Mouse (Mus musculus): ENCODE results near the gene Exosc5. TPM values are rescaled to one million over a fixed set of nuclear protein-coding genes. Genes with fewer than 3 reads are reported as not detected.

Gene Exosc5
- polyA plus RNA-seq, 1 experiment from 2014 or later = 39.7 TPM

- DNase-seq (ENCODE audit: low spot score) = no peak
- Histone ChIP-seq H3K4me1 (replicated peaks; ENCODE audit: control insufficient read depth, insufficient read depth, low read length) (peaks cover 17% of the 10 kb centered on the region), H3K9ac (no peak overlapping the region), H3K4me3 (replicated peaks; ENCODE audit: low read length) (no peak overlapping the region), H3K27me3 (ENCODE audit: control insufficient read depth, insufficient read depth, low read length) (no peaks in the 10 kb centered on the region), H3K27ac (no peak overlapping the region), H3K9me3 (ENCODE audit: control insufficient read depth, low read length) (no peaks in the 10 kb centered on the region), H3K36me3 (replicated peaks; ENCODE audit: control insufficient read depth, insufficient read depth) (peaks cover 69% of the 10 kb centered on the region), H3K4me2 (replicated peaks) (peak overlapping the region; percentile 89)
- ATAC-seq (ENCODE audit: low FRiP score) = no peak
- WGBS = 92% methylated on average over 3 of the region's 3 CpGs
These were observed 58.5 kb downstream of the Exosc5 start for GRCm38 (mm10) chr7:25717478-25717877.

GRCm38 (mm10) chr7:25718788-25719417 is 59.9 kb downstream of the Exosc5 start, which contains the start of gene Ccdc97:
Gene Ccdc97 (minus strand): TSS chr7:25719088.
- Histone ChIP-seq H3K4me2 (replicated peaks) (peak within 1 kb of the TSS; percentile 89), H3K27ac (peak within 1 kb of the TSS; percentile 75), H3K9me3 (ENCODE audit: control insufficient read depth, low read length) (no peaks in the 10 kb centered on the region), H3K27me3 (ENCODE audit: control insufficient read depth, insufficient read depth, low read length) (no peaks in the 10 kb centered on the region), H3K9ac (peak within 1 kb of the TSS; percentile 66), H3K4me1 (replicated peaks; ENCODE audit: control insufficient read depth, insufficient read depth, low read length) (peaks cover 17% of the 10 kb centered on the region), H3K36me3 (replicated peaks; ENCODE audit: control insufficient read depth, insufficient read depth) (peaks cover 69% of the 10 kb centered on the region), H3K4me3 (replicated peaks; ENCODE audit: low read length) (peak within 1 kb of the TSS; percentile 74)
- peak; percentile 89 for ATAC-seq (ENCODE audit: low FRiP score)
- DNase-seq (ENCODE audit: low spot score) = peak; percentile 98
- WGBS = 5% methylated on average over 32 of the region's 32 CpGs

GRCm38 (mm10) chr7:25719761-25720610 is 61.0 kb downstream of the Exosc5 start:
- peak overlapping the region; percentile 89; the same call in 1 of the 2 replicates for H3K4me2 ChIP-seq (replicated peaks)
- WGBS = 61% methylated on average over 10 of the region's 10 CpGs
- ATAC-seq (ENCODE audit: low FRiP score) (peak; percentile 31), DNase-seq (ENCODE audit: low spot score) (peak; percentile 83)
- no peaks in the 10 kb centered on the region for H3K27me3 ChIP-seq (ENCODE audit: control insufficient read depth, insufficient read depth, low read length)
- 0 out of 2 replicates have a peak overlapping the region, but pooled peaks have one; percentile 66 for H3K9ac ChIP-seq
- H3K36me3 ChIP-seq (replicated peaks; ENCODE audit: control insufficient read depth, insufficient read depth) = peaks cover 69% of the 10 kb centered on the region
- H3K9me3 ChIP-seq (ENCODE audit: control insufficient read depth, low read length) = no peaks in the 10 kb centered on the region
- peaks cover 17% of the 10 kb centered on the region for H3K4me1 ChIP-seq (replicated peaks; ENCODE audit: control insufficient read depth, insufficient read depth, low read length)
- H3K27ac ChIP-seq = no peak overlapping the region
- H3K4me3 ChIP-seq (replicated peaks; ENCODE audit: low read length) = no peak overlapping the region

GRCm38 (mm10) chr7:25720760-25721159 is 61.8 kb downstream of the Exosc5 start:
- no peak overlapping the region for H3K9ac ChIP-seq
- H3K4me1 ChIP-seq (replicated peaks; ENCODE audit: control insufficient read depth, insufficient read depth, low read length) = peaks cover 17% of the 10 kb centered on the region
- 95% methylated on average over 5 of the region's 5 CpGs for WGBS
- no peaks in the 10 kb centered on the region for H3K9me3 ChIP-seq (ENCODE audit: control insufficient read depth, low read length)
- H3K4me2 ChIP-seq (replicated peaks) = no peak overlapping the region
- DNase-seq (ENCODE audit: low spot score) (no peak), ATAC-seq (ENCODE audit: low FRiP score) (no peak)
- H3K27ac ChIP-seq = no peak overlapping the region
- no peaks in the 10 kb centered on the region for H3K27me3 ChIP-seq (ENCODE audit: control insufficient read depth, insufficient read depth, low read length)
- H3K4me3 ChIP-seq (replicated peaks; ENCODE audit: low read length) = no peak overlapping the region
- H3K36me3 ChIP-seq (replicated peaks; ENCODE audit: control insufficient read depth, insufficient read depth) = peaks cover 69% of the 10 kb centered on the region

Other genes with a start within 250 kb of the Exosc5 start
- 0.67 and 0.80 TPM in 2 replicates for gene Cxcl17, start 246.3 kb upstream of the Exosc5 start, polyA plus RNA-seq (2014; fragmentation: Nextera tagmentation; extraction: Ambion mirVana)
- gene Ceacam1, start 181.6 kb upstream of the Exosc5 start, polyA plus RNA-seq (2014; fragmentation: Nextera tagmentation; extraction: Ambion mirVana) = 0.91 and 1.4 TPM in 2 replicates
- 0.21 TPM in 1 of 2 replicates, not detected in the other for gene Ceacam2, start 119.3 kb upstream of the Exosc5 start, polyA plus RNA-seq (2014; fragmentation: Nextera tagmentation; extraction: Ambion mirVana)
- gene Erich4, start 43.3 kb upstream of the Exosc5 start, polyA plus RNA-seq (2014; fragmentation: Nextera tagmentation; extraction: Ambion mirVana) = not detected in 2 replicates
- 43.3 and 43.8 TPM in 2 replicates for gene Dmac2, start 39.8 kb upstream of the Exosc5 start, polyA plus RNA-seq (2014; fragmentation: Nextera tagmentation; extraction: Ambion mirVana)
- 0.27 and 0.43 TPM in 2 replicates for gene B3gnt8, start 32.5 kb upstream of the Exosc5 start, polyA plus RNA-seq (2014; fragmentation: Nextera tagmentation; extraction: Ambion mirVana)
- gene Bckdha, start 183 bp upstream of the Exosc5 start, polyA plus RNA-seq (2014; fragmentation: Nextera tagmentation; extraction: Ambion mirVana) = 33.0 and 37.3 TPM in 2 replicates
- gene Tmem91, start 16.0 kb downstream of the Exosc5 start, polyA plus RNA-seq (2014; fragmentation: Nextera tagmentation; extraction: Ambion mirVana) = 54.1 and 64.8 TPM in 2 replicates
- 41.8 and 42.7 TPM in 2 replicates for gene B9d2, start 21.6 kb downstream of the Exosc5 start, polyA plus RNA-seq (2014; fragmentation: Nextera tagmentation; extraction: Ambion mirVana)
- gene Tgfb1, start 27.8 kb downstream of the Exosc5 start, polyA plus RNA-seq (2014; fragmentation: Nextera tagmentation; extraction: Ambion mirVana) = 0.82 and 1.1 TPM in 2 replicates
- gene Ccdc97, start 59.9 kb downstream of the Exosc5 start, polyA plus RNA-seq (2014; fragmentation: Nextera tagmentation; extraction: Ambion mirVana) = 41.9 and 43.5 TPM in 2 replicates
- gene Hnrnpul1, start 95.6 kb downstream of the Exosc5 start, polyA plus RNA-seq (2014; fragmentation: Nextera tagmentation; extraction: Ambion mirVana) = 54.7 and 55.2 TPM in 2 replicates
- gene Axl, start 129.5 kb downstream of the Exosc5 start, polyA plus RNA-seq (2014; fragmentation: Nextera tagmentation; extraction: Ambion mirVana) = 16.8 and 20.6 TPM in 2 replicates
- 1.6 and 2.2 TPM in 2 replicates for gene Cyp2s1, start 157.7 kb downstream of the Exosc5 start, polyA plus RNA-seq (2014; fragmentation: Nextera tagmentation; extraction: Ambion mirVana)
- gene Cyp2b10, start 238.5 kb downstream of the Exosc5 start, polyA plus RNA-seq (2014; fragmentation: Nextera tagmentation; extraction: Ambion mirVana) = not detected in 2 replicates